Mouse (Mus musculus) right cerebral cortex, postnatal 10 days (tissue): ENCODE results near the gene Lingo2.
"Not testable (repeated sequence)": the region's sequence is repeated elsewhere in the genome, so short reads cannot be mapped to it uniquely, and the experiment has no call there.

Source experiments
- DNase-seq, 2 experiments: peaks; one replicate each; pipeline ENCODE4 v3.0.0; 2021; ENCODE audit warnings: low spot score in 2 of 2

Lingo2 gene

GRCm38 (mm10) chr4:35688498-35689240 is 1262.9 kb downstream of the Lingo2 start:
- DNase-seq, result not testable (repeated sequence)
